Mouse (Mus musculus) gastrocnemius, adult 2 months (tissue): ENCODE data around the gene Hsd17b13. TPM values are rescaled to one million over a fixed set of nuclear protein-coding genes. Genes with fewer than 3 reads are reported as not detected.
A peak's percentile ranks its signal among the peaks of the same experiment; 100 is the strongest.

Source experiments
- DNase-seq: peaks from one replicate; pipeline ENCODE4 v3.0.0; 2022
- H3K27ac ChIP-seq: fragments of 200-600 bp; 2 replicates; pipeline ENCODE4 v1.8.1; 2022; ENCODE audit warnings: mild to moderate bottlenecking
- H3K4me3 ChIP-seq: fragments of 200-600 bp; 2 replicates; pipeline ENCODE4 v1.8.1; 2022; ENCODE audit warnings: mild to moderate bottlenecking, moderate library complexity
- CTCF ChIP-seq: fragments of 200-600 bp; IDR thresholded peaks from 2 replicates; pipeline ENCODE4 v1.8.1; 2022; ENCODE audit warnings: antibody characterized with exemption, mild to moderate bottlenecking, moderate library complexity
- intact Hi-C: fragments of 180-260 bp; cut with DNase I; formaldehyde crosslinking; loops from one replicate; pipeline ENCODE4 v1.15.1; 2025
- total RNA-seq, 2 experiments: library from RNA; stranded (reverse); gene quantifications; 2 replicates each; pipeline ENCODE4 v1.2.3; 2021

Gene Hsd17b13
- total RNA-seq, 2 experiments from 2014 or later, result not detected

DNA sequence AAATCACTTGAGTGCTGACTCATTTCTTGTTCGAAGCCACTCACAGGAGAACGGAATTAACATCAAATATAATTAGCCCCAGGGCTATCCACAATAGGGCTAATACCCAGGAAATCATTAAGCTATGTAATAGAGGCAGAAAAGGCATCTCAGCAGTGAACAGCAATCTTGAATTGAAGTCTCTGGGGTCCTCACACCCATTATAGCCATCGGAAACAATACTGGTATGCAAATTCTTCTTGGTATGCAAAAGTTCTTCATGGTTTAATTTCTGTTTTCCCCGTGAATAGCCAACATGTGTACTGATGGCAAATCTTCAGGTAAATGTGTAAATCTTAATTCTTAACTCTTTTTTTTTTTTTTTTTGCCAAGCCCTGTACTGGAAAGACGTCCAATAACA is 46.7 kb downstream of the Hsd17b13 start:
- DNase-seq, result no peak
- intact Hi-C loops, result no loop called here
- TF ChIP-seq CTCF, result no peak

DNA sequence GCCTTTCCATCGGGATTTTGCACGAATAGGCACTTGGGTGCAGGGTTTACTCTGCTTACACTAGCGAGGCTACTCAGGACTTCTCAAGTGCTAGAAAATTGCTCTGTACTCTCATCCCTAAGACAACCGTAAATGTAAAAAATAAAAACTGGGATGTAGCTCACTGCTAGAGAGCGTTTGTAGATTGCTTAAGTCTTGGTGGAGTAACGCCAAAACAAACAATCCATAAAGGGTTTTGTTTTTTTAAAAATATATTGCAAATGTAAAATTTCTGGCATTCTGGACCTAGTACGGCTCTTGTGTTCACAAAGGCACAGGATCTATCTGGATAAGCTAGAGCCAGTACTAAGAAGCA is 49.0 kb downstream of the Hsd17b13 start:
- H3K27ac ChIP-seq, result peak overlapping the region; percentile 84
- intact Hi-C loops, result loop anchor here (5.0 kb wide), 1 partner anchor 236 kb away; the partner anchor contains the start of gene Aff1
- no peak overlapping the region for H3K4me3 ChIP-seq
- no peak for DNase-seq
- TF ChIP-seq CTCF, result no peak

More for the DNA sequence above, 46.7 kb downstream of the Hsd17b13 start:
- H3K27ac ChIP-seq, result no peak overlapping the region
- H3K4me3 ChIP-seq, result no peak overlapping the region

DNA sequence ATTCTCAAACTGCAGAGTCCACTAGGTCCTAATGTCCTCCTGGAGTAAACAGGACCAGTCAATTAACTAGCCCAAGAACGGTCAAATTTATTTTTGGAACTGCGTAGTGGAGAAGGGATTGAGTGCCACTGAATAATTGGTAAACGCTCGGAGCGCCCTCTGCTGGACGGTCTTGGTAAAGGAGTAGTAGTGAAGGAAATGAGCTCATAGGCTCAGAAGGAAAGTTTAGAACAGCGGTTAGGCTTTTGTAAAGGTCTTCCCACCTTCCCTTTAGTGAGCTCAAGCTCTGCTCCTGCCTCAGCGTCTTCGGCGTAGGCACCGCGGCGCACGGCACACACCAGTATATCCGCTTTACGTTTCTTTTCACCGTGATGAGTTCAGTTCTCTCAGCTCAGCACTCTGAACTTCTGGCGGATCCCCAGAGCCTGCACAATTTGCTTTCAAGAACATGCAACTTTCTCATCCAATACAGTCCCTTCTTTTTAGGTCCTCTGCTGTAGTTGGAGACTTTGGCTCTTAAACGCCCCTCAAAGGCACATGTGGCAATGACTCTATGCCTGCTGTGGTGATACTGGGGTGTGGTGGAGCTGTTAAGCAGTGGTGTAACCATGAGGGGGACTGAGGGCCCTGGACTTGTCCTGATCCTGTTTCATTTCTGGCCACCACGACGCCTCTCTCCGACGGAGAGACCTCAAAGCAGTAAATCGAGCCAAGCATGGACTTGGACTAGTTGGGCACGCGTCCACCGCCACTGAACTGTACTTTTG is 49.6 kb downstream of the Hsd17b13 start:
- peak; percentile 88 for TF ChIP-seq CTCF
- Histone ChIP-seq H3K4me3 (peak overlapping the region; percentile 63), H3K27ac (peak overlapping the region; percentile 84)
- intact Hi-C loops, result loop anchor here (1.0 to 5.0 kb wide), 2 partner anchors 71 to 235 kb away; partner anchors contain the start of gene Aff1
- peak; percentile 94 for DNase-seq

DNA sequence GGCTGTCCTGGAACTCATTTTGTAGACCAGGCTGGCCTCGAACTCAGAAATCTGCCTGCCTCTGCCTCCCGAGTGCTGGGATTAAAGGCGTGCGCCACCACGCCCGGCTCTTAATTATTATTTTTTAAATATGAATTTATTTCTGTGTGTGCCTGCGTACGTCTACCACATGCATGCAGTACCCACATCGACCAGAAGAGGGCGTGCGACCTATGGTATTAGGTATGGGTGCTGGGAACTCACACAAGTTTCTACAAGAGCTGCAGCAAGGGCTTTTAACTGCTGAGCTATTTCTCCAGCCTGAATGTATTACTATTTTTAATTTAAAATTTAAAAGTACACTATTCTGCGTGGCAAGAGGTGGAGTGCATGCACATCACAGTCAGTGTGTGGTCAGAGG is 50.8 kb downstream of the Hsd17b13 start:
- intact Hi-C loops, result loop anchor here (5.0 kb wide), 1 partner anchor 234 kb away; the partner anchor contains the start of gene Aff1
- Histone ChIP-seq H3K4me3 (no peak overlapping the region), H3K27ac (no peak overlapping the region)
- TF ChIP-seq CTCF, result peak; percentile 51
- no peak for DNase-seq

DNA sequence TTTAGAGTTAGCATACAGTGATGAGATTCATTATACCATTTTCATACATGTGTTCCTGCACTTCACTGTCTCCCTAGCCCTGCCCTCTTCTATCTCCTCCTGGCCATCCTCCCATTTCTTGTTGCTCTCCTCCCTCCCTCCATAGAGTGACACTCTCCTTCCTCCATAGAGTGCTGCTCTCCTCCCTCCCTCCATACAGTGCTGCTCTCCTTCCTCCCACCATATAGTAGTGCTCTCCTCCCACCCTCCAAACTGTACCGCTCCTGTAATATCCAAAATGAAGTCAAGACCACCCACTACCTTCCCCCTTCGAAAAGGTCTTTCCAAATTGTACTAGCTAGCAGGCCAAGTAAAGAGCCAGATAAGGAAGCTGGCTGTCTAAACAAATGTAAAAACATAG is 53.5 kb downstream of the Hsd17b13 start:
- Histone ChIP-seq H3K4me3 (no peak overlapping the region), H3K27ac (no peak overlapping the region)
- intact Hi-C loops, result no loop called here
- DNase-seq, result no peak
- TF ChIP-seq CTCF, result no peak

DNA sequence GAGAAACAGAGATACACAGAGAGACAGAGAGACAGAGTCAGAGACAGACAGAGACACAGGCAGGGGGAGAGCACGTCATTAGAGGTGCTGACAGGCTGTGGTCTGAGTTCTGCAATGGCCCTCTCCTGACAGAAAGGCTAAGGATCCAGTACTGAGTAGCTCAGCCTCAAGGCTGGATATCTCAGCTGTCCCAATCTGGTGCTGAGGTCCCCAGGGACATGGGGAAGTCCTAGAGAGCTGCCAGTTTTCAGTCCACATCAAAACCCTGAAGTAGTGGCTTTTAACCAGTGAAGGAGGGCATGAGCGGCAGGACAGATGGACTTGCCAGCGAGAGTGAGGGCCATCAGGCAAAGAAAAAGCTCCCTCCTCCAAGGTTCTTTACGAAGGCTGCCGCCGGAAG is 54.1 kb downstream of the Hsd17b13 start:
- H3K4me3 ChIP-seq, result no peak overlapping the region
- intact Hi-C loops, result no loop called here
- DNase-seq, result no peak
- H3K27ac ChIP-seq, result no peak overlapping the region
- TF ChIP-seq CTCF, result no peak

DNA sequence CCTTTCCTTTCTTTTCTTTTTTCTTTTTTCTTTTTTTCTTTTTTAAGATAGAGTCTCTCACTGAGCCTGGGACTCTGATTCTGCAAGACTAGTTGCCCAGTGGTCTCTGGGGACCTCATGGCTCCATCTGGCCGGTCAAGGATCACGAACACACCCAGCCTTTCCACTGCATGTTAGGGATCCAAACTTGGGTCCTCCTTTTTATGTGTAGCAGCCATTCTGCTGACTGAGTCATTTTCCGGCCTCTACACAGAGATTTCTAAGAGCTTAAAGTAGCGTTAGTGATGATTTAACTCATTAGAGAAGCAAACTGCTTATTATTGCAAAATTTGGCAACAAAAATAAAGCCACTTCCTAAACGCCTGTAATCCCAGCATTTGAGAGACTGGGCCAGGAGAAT is 54.8 kb downstream of the Hsd17b13 start:
- intact Hi-C loops, result no loop called here
- no peak overlapping the region for H3K4me3 ChIP-seq
- H3K27ac ChIP-seq, result no peak overlapping the region
- peak; percentile 25 for DNase-seq
- TF ChIP-seq CTCF, result no peak

DNA sequence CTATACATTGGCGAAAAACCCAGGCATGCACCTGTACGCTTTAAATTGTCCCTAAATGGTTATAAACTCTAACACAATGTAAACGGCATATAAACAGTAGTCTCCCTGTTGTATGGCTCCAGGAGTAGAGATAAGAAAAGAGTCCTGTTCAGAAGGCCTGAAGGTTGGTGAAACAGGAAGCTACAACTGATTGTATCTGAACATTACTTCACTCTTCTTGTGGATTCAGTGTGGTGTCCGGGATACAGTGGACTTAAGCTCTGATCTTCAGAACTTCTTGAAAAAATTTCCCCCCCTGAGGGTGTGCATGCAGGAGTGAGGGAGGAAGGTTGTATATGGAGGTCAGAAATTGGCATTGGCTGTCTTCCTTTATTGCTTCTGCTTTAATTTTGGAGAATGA is 57.7 kb downstream of the Hsd17b13 start:
- H3K27ac ChIP-seq, result no peak overlapping the region
- intact Hi-C loops, result no loop called here
- TF ChIP-seq CTCF, result no peak

DNA sequence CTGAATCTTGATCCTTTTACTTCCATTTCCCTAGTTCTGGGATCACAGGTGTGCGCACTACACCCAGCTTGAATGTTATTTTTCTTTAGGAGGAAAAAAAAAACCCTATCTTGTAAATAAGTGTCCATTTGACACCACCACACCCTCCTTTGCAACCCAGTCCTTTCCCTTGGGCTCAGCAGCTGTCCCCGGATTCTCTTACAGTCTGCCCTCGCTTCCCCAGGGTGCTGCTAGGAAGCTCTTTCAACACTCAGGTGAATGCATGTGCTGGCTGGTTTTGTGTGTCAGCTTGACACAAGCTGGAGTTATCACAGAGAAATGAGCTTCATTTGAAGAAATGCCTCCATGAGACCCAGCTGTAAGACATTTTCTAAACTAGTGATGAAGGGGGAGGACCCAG is 59.0 kb downstream of the Hsd17b13 start:
- intact Hi-C loops, result no loop called here
- DNase-seq, result peak; percentile 43
- H3K4me3 ChIP-seq, result no peak overlapping the region
- no peak for TF ChIP-seq CTCF
- H3K27ac ChIP-seq, result peak overlapping the region; percentile 68

More for the DNA sequence above, 57.7 kb downstream of the Hsd17b13 start:
- H3K4me3 ChIP-seq, result no peak overlapping the region
- no peak for DNase-seq

DNA sequence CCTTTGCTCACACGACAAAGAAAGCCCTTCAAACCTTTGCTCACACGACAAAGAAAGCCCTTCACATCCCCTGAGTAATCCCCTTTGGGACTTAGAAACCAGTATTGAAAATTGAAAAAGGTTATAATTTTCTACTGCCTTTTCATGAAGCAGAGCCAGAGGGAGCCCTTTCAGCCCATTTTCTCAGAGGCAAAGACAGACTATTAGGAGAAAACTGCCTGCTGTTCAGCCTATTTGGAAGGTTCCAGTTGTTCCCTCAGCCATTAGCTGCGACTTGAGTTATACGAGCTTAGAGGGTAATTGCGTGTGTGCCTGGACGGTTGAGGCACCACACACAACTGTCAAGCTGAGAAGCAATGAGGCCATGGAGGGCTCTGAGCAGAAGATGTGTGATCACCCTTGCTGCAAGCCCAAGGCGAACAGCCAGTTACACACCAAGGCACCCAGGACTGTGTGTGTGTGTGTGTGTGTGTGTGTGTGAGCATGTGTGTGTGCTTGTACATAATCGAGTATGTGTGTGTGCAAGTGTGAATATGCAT is 59.8 kb downstream of the Hsd17b13 start:
- intact Hi-C loops, result no loop called here
- Histone ChIP-seq H3K27ac (no peak overlapping the region; the same call in 1 of the 2 replicates), H3K4me3 (no peak overlapping the region)
- no peak for DNase-seq
- TF ChIP-seq CTCF, result no peak

DNA sequence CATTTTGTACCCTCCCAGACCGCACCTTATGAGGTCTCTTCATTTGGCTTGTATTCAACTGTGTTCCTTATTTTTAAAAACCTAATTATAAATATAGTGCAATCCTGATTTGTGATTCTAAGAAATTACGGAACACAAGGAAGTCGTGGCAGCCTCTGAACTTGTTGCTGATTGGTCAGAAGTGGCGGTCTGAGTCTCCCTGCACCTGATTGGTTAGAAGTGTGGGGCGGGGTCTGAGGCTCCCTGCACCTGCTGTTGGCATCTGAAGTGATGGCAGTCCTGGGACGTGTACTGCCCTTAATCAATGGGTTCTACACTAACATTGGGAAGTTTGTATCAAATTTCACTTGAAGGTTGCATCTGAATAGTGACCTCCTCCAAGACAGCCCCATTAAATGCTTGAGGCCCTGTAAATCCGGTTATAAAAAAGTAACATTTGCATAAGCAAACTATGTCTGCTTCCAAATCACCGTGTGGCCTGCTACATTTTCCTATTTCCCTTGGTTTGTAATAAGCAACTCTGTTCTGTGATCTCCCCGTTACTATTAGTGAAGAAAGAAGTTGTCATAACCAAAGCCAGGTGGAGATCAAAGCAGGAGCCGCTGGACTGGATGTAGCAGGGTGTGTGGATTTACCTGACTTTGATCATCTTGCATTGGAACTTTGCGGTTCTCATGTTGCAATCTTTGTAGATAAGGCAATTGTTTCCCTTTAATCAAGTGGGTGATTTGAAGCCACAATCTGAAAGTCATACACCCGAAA is 60.4 kb downstream of the Hsd17b13 start:
- TF ChIP-seq CTCF, result no peak
- intact Hi-C loops, result no loop called here
- Histone ChIP-seq H3K4me3 (no peak overlapping the region), H3K27ac (no peak overlapping the region)
- DNase-seq, result no peak

DNA sequence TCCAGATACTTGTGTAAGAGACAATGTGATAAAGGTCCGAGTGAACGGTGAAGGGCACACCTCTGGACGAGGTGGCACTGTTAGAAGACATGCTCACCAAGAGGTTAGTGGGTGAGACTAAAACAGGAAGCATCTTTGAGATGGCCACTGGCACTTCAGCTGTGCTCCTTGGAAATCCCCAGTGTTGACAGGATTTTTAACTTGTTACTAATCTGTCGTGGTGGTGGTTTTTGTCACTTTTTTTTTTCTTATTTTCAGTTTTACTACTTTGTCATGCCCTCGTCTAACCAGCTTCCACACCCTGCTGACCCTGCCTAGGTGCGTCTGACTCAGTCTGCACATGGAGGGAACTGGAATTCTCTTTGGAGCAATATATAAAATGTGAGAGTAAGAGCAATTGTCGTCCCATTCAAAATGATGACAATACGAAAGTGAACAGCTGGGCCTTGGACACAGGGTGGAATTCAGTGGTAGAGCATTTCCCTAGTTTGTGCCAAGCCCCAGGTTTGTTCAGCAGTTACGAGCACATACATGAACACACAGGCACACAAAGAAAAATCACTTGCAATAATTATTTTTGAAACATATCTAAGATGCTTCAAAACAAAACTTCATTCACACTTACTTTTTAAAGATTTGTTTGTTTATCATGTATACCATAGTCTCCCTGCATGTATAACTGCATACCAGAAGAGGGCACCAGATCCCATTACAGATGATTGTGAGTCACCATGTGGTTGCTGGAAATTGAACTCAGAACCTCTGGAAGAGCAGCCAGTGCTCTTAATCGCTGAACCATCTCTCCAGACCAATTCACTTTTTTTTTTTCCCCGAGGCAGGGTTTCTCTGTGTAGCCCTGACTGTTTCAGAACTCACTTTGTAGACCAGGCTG is 62.6 kb downstream of the Hsd17b13 start:
- intact Hi-C loops, result no loop called here
- no peak for DNase-seq
- peak; percentile 54 for TF ChIP-seq CTCF
- Histone ChIP-seq H3K4me3 (no peak overlapping the region), H3K27ac (no peak overlapping the region)
